Mouse (Mus musculus) induced T-regulatory cell, adult 2 months (primary cell): Measurements from ENCODE around the gene Rasal1.
A peak's percentile ranks its signal among the peaks of the same experiment; 100 is the strongest.

Source experiments
- DNase-seq: peaks from one replicate; pipeline ENCODE4 v3.0.0-alpha.2; 2012; ENCODE audit warnings: low read depth

The Rasal1 gene

GRCm38 (mm10) chr5:120622198-120622851, 26.3 kb upstream of the Rasal1 start:
- peak; percentile 90 for DNase-seq

- no peak for DNase-seq
Measured at GRCm38 (mm10) chr5:120624427-120624826, 24.2 kb upstream of the Rasal1 start.

- DNase-seq = no peak
Measured at GRCm38 (mm10) chr5:120626399-120626798, 22.2 kb upstream of the Rasal1 start.

- no peak for DNase-seq
Measured at GRCm38 (mm10) chr5:120627515-120628300, 20.9 kb upstream of the Rasal1 start.

- no peak for DNase-seq
Measured at GRCm38 (mm10) chr5:120628624-120629023, 20.0 kb upstream of the Rasal1 start.

DNA sequence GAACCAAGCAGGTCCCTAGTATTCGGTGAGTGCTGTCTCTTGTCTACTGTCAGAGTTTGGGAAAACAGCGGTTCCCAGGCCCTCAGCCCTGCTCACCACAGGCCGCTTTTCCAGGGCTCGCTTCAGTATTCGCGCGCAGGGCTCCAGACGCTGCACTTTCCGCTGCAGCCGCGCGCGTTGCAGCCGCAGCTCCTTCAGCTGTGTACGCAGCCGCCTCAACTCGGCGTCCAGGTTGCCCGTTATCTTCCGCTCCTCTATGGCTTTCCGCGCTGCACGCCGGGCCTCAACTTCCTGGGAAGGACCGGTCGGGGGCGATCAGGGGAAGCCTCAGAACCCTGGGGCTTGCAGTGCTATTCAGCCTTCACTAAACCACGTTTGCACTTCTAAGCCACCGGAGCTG, 17.5 kb upstream of the Rasal1 start:
- DNase-seq = peak; percentile 56

DNA sequence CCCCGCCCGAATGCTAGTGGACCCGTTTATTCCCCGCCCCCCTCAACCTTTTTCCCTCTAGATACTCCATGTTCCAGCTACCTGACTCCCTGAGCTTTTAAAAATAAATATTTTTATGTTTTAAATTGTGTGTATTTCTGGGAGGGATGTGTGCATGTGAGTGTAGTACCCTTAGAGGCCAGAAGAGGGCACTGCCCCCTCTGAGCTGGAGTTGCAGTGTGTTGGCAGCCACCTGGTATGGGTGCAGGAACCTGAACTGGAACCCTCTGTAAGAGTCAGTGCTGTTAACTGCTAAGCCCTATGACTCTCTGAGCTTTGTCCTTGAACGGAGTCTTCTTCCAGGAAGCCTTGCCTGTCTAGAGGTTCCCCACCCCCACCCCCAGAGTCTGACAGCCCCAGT, 16.7 kb upstream of the Rasal1 start:
- no peak for DNase-seq

GRCm38 (mm10) chr5:120634131-120634530, 14.5 kb upstream of the Rasal1 start, which contains the start of gene Cfap73:
Gene Cfap73 (minus strand): TSS chr5:120634235.
- DNase-seq = no peak

DNA sequence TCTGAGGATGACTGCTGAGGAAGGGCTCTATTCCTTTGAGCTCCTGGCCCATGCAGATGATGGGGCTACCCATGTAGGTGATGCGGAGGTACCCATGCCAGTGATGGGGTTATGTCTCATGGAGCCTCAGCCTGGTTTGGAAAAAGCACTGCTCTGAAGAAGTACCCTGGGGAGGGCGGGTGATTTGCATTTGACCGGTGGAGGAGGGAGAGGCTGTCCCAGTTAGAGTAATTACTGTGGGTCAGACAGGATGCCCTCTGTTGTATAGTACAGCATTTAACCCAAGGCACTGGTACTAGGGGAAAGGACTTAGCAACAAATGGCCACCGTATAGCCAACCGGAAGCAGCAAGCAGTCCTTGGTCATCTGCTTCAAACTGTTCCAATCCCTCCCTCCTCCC, 13.8 kb upstream of the Rasal1 start:
- DNase-seq = no peak

DNA sequence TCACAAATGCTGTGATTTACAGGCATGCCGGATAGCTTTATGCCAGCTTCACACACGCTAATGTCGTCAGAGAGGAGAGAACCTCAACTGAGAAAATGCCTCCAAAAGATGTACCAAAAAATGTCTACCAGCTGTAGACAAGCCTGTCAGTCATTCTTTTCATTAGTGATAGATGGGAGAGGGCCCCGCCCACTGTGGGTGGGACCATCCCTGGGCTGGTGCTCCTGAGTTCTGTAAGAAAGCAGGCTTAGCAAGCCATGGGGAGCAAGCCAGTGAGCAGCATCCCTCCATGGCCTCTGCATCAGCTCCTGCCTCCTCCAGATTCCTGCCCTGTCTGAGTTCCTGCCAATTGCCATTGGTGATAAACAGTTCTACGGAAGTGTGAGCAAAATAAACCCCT, 13.0 kb upstream of the Rasal1 start:
- no peak for DNase-seq

GRCm38 (mm10) chr5:120640094-120640493, 8.5 kb upstream of the Rasal1 start:
- no peak for DNase-seq

DNA sequence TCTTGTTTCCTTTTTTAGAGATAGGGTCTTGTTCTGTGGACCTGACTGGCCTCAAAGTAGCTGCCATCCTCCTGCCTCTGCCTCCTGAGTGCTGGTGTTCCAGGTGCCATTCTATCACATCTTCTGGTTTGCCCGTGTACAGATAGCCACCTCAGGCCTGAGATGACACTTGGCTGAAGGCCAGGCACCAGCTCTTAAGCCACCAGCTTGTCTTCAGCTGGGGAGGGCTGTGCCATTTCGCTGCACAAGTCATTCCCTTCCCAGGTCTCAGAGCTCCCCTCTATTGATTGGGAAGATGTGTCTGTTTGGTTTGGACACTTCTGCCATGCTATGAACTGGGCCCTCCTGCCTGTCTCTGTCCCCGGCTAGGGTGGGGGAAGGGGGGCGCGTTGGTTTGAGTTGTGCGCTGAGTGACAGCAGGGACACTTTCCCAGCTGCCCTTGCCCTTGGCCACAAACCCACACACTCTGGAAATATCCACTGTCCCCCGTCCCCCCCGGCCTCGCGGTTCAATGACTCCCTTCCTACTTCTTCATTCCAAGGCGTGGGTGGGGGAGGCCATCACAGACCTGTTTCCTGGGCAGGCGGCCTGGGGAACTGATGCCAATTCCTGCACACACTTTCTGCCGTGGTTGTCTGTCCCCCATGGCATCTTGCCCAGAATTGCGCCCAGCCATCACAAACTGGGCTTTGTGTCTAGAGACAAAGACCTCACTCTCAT, 5.1 kb upstream of the Rasal1 start:
- no peak for DNase-seq

DNA sequence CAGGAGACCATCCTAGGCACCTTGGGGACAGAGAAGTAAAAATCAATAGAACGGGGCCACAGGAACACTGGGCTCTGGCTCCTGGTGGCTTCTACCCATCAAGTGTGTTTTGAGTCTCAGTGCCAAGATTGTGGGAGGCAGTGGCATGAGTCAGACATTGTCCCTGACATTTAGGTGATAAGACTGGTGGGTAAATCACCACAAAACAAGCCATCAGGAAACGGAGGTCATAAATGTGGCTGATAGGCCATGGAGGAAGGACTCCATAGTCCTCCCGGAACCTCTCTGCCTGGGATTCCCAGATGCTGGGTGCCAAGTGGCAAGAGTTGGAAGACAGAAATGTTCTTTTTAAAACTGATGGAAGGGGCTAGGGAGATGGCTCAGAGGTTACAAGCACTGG, 4.4 kb upstream of the Rasal1 start:
- no peak for DNase-seq

DNA sequence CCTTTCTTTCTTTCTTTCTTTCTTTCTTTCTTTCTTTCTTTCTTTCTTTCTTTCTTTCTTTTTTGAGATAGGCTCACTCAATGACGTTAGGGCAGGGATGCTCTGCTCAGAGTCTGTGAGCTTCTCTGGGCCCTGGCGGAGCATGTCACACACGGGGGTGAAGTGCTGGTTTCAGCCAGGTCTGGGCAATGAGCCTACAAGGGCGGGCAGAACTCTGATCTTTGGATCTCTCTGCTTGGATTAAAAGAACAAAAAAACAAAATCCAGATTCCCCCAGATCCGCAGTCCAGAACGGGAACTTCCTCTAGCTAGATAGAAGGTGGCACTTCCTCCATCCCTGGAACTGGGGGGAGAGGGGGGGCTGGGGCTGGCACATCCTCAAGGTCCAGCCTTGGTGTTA, 2.8 kb upstream of the Rasal1 start:
- DNase-seq = no peak

DNA sequence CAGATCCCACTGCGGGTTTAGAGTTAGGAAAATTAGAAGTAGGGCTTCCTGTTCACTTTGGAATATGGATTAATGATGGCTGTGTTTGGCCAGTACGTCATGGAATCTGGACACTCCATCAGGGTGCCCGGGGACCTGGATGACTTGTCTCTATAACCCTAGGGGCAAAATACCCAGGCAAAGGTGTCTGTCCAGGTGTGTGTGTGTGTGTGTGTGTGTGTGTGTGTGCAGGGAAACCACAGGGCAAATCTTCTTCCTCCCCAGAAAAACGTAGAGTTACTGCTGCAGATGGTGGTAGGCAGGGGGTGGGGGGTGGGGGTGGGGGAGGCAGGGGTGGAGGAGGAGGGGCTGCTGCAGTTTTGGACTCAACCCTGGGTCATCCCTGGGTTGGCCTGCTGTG, 1.3 kb upstream of the Rasal1 start:
- DNase-seq = no peak

- peak; percentile 80 for DNase-seq
Measured at GRCm38 (mm10) chr5:120647814-120648491, 659 bp upstream of the Rasal1 start.

DNA sequence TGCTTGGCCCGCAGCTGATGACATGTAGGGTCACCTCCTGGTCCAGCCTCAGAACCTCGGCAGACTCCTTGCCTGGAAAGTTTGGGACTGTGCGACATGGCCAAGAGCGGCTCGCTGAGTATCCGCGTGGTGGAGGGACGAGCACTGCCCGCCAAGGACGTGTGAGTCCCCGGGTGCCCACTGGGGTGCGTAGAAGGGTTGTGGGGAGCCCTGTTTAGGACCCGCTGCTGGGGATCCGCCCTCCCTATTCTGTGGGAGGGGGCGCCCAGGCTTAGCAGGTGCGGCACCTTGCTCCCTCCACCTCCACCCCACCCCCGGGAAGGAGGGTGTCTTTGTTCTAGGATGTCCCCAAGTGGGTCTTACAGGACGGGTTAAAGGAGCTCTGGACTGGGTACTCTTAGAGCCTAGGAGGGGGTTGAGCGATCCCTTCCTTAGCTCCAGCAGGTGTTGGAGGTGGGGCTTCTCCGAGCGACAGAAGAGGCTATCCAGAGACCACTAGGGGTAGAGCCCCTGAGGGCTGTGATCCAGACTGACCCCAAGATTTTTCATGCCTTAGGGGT, 842 bp downstream of the Rasal1 start:
- no peak for DNase-seq

- DNase-seq = peak; percentile 40
Measured at GRCm38 (mm10) chr5:120649938-120650337, 1.3 kb downstream of the Rasal1 start.

- no peak for DNase-seq
Measured at GRCm38 (mm10) chr5:120651230-120651629, 2.6 kb downstream of the Rasal1 start.

GRCm38 (mm10) chr5:120652915-120653701, 4.5 kb downstream of the Rasal1 start:
- no peak for DNase-seq

DNA sequence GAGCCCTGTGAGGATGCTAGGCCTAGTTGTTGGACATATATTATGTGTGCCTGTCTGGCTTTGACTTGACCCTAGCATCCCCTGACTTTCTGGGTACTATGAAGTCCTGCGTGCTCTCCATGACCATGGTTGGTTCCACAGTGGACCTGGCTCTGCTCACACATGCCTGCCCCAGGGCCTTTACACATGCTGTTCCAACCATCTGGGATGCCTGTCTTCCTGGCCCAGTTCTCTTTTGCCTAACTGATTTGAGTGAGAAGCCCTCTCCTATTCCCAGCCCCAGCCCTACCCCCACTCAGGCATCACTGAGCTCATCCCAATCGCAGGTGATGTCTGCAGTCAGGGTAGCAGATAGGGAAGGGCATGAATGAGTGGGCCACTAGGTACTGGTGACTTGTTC, 5.3 kb downstream of the Rasal1 start:
- no peak for DNase-seq
